Mouse (Mus musculus) heart, adult 2 months (tissue): Measurements from ENCODE around the gene Fbxo22.

Experiments
- CTCF ChIP-seq: fragments of 200-600 bp; IDR thresholded peaks from 2 replicates; pipeline ENCODE4 v1.8.1; 2022; ENCODE audit warnings: antibody characterized with exemption, mild to moderate bottlenecking, moderate library complexity
- EP300 ChIP-seq: fragments of 200-500 bp; IDR thresholded peaks from 2 replicates; pipeline ENCODE4 v1.6.1; 2011; ENCODE audit warnings: low read depth, low read length, control low read depth; ENCODE audit not compliant: insufficient read depth
- POLR2A ChIP-seq: fragments of 200-500 bp; IDR thresholded peaks from 2 replicates; pipeline ENCODE4 v1.6.1; 2011; ENCODE audit warnings: mild to moderate bottlenecking, low read depth, low read length, control low read depth; ENCODE audit not compliant: insufficient read depth

- TF ChIP-seq CTCF: no peak
- no peak for TF ChIP-seq POLR2A
- TF ChIP-seq EP300: no peak
Measured at GRCm38 (mm10) chr9:55264356-55265302, 55.9 kb downstream of the Fbxo22 start.
